Mouse (Mus musculus) thymus, adult 2 months (tissue): ENCODE measurements around the gene Cacna1e.

ENCODE experiments used
- CTCF ChIP-seq: fragments of 200-500 bp; IDR thresholded peaks from 2 replicates; pipeline ENCODE4 v1.5.1; 2012; ENCODE audit warnings: mild to moderate bottlenecking, control low read depth, low read length, moderate library complexity, borderline replicate concordance; ENCODE audit not compliant: control insufficient read depth, poor library complexity, insufficient read depth; ENCODE audit errors: extremely low read depth
- POLR2A ChIP-seq: fragments of 200-500 bp; IDR thresholded peaks from 2 replicates; pipeline ENCODE4 v1.6.1; 2012; ENCODE audit warnings: mild to moderate bottlenecking, low read length, control low read depth, moderate library complexity; ENCODE audit not compliant: control insufficient read depth, poor library complexity, insufficient read depth; ENCODE audit errors: extremely low read depth

- TF ChIP-seq CTCF (no peak), POLR2A (no peak)
Measured at GRCm38 (mm10) chr1:154712747-154713146, 171.6 kb downstream of the Cacna1e start.
